Mouse (Mus musculus): ENCODE data around the gene Pak1ip1. TPM values are rescaled to one million over a fixed set of nuclear protein-coding genes. Genes with fewer than 3 reads are reported as not detected.
A peak's percentile ranks its signal among the peaks of the same experiment; 100 is the strongest.

Pak1ip1 gene
- 5.2 and 6.2 TPM in 2 replicates for polyA plus RNA-seq (2012)

DNA sequence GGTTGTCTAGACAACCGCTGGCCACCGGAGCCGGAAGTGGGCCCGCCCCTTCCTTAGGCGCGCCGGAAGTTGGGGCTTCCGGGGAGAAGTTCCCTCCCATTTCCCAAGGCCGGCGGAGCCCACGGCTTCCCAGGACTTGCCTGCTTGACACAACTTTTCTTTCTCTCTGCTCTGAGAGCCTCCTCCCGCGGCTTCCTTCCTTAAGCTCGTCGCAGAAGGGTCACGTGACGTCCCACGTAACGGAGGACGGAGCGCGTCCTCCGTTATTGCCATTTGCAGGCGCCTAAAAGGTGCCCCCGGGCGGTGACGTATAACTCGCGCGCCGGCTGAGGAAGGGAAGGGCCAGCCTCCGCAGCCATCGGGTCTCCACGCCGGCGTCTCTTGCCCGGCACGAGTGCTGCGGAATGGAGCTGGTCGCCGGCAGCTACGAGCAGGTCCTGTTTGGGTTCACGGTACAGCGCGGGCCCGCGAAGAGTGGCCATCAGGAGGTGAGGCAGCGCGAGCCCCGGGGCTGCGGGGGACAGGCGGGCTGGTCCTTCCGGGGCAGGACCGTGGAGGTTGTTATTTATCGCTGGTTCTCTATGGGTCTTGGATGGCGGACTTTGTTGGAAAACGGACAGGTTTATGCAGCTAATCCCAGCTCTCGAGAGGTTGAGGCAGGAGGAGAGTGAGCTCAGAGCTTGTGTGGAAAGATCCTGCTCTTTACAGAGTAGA lies at the start of gene Pak1ip1:
Pak1ip1 (plus strand) TSS at position 98 of the 714 bp plus-strand sequence.
- no peaks in the 10 kb centered on the region for H3K9me3 ChIP-seq (ENCODE audit: control insufficient read depth, low read length)
- peaks cover 39% of the 10 kb centered on the region for H3K36me3 ChIP-seq (ENCODE audit: control insufficient read depth)
- H3K27me3 ChIP-seq (ENCODE audit: control insufficient read depth): no peaks in the 10 kb centered on the region
- peak within 1 kb of the TSS; percentile 100 for H3K4me3 ChIP-seq (replicated peaks)
- no peak for TF ChIP-seq GATA1 (IDR thresholded peaks at IDR 0.05; ENCODE audit: low read length)
- no peak for TF ChIP-seq TAL1 (IDR thresholded peaks at IDR 0.05; ENCODE audit: low read length)
- peaks cover 51% of the 10 kb centered on the region for H3K4me1 ChIP-seq (ENCODE audit: control insufficient read depth)

DNA sequence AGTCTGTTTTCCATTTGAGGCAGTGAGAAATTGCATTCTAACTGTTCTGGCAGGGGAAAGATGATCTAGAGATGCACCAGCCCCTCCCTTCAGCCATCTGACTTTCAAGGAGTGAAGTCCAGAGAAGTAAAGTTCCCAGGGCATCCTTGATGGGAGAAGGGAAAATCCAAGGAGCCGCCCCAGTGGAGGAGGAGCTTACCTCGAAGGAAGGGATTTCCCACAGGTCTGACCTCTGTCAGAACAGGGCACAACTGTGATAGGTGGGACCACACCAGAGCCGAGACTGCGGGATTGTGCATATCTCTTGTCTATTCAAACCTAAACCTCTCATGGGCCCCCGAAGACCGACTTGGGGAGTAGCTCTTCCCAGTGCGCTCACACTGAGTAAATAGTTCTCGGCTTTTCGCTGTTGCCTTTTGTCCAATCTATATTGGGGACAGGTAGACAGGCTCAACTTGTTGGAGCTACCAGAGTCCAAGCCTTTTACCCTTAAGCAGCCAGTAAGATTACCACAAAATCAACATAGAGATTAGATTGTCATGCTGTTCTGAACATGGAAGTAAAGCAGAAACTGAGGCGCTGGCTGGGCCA lies 49.3 kb upstream of the Pak1ip1 start:
- no peak for TF ChIP-seq TAL1 (IDR thresholded peaks at IDR 0.05; ENCODE audit: low read length)
- TF ChIP-seq GATA1 (IDR thresholded peaks at IDR 0.05; ENCODE audit: low read length): no peak
- H3K4me3 ChIP-seq (replicated peaks): no peak overlapping the region
- H3K4me1 ChIP-seq (ENCODE audit: control insufficient read depth): peaks cover 5% of the 10 kb centered on the region
- no peaks in the 10 kb centered on the region for H3K36me3 ChIP-seq (ENCODE audit: control insufficient read depth)
- H3K27me3 ChIP-seq (ENCODE audit: control insufficient read depth): no peaks in the 10 kb centered on the region
- no peaks in the 10 kb centered on the region for H3K9me3 ChIP-seq (ENCODE audit: control insufficient read depth, low read length)

DNA sequence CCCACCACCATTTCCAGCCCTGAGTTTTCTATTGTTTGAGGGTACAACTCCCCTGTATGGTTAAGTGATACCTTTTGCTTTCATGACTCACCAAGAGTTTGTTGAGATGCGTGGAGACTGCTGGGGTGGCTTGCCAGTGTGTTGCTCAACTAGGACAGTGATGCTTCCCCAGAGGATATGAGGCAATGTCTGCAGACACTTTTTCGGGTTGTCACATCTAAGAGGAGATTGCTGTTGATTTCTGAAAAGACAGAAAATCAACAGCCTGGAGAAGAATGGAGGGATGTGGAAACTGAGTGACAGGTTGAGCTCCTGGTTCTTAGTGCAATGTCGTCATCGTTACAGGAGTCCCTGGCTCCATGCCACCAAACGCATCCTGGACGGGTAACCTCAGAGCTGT lies 47.6 kb upstream of the Pak1ip1 start:
- no peaks in the 10 kb centered on the region for H3K27me3 ChIP-seq (ENCODE audit: control insufficient read depth)
- no peaks in the 10 kb centered on the region for H3K36me3 ChIP-seq (ENCODE audit: control insufficient read depth)
- H3K4me1 ChIP-seq (ENCODE audit: control insufficient read depth): no peaks in the 10 kb centered on the region
- H3K4me3 ChIP-seq (replicated peaks): no peak overlapping the region
- no peak for TF ChIP-seq TAL1 (IDR thresholded peaks at IDR 0.05; ENCODE audit: low read length)
- H3K9me3 ChIP-seq (ENCODE audit: control insufficient read depth, low read length): no peaks in the 10 kb centered on the region

DNA sequence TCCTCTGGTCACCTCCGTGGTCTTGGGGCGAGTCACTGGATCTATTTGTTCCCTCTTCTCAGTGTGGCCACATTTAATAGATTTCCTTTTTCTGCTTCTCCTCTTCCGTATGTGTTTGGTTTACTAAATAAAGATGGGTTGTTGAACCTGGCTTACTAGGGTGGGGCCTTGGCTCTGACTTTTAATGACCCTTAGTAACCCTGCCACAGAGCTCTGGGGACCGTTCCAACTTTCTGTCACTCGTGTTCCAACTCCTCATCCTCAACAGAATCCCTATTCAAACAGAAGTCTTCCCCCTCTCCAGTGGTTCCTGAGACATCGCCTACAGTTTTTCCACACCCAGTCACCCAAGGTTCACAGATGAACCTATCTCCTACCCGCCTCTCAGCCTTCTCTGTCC lies 45.0 kb upstream of the Pak1ip1 start:
- Histone ChIP-seq H3K4me1 (ENCODE audit: control insufficient read depth) (no peaks in the 10 kb centered on the region), H3K36me3 (ENCODE audit: control insufficient read depth) (no peaks in the 10 kb centered on the region), H3K9me3 (ENCODE audit: control insufficient read depth, low read length) (no peaks in the 10 kb centered on the region), H3K4me3 (replicated peaks) (no peak overlapping the region), H3K27me3 (ENCODE audit: control insufficient read depth) (no peaks in the 10 kb centered on the region; the same call in 1 of the 2 replicates)
- no peak for TF ChIP-seq TAL1 (IDR thresholded peaks at IDR 0.05; ENCODE audit: low read length)
- TF ChIP-seq GATA1 (IDR thresholded peaks at IDR 0.05; ENCODE audit: low read length): no peak

DNA sequence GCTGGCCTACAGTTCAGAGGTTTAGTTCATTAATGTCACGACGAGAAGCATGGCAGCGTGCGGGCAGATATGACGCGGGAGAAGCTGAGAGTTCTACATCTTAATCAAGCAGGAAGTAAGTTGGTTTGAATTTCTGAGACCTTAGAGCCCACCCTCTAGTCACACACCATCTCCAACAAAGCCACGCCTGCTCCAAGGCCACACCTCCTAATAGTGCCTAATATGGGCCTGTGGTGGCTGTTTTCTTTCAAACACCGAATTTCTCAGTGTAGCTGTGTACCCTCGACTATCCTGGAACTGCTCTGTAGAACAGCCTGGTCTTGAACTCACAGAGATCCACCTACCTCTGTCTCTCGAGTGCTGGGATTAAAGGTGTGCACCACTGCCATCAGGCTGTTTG lies 33.2 kb upstream of the Pak1ip1 start:
- no peaks in the 10 kb centered on the region for H3K36me3 ChIP-seq (ENCODE audit: control insufficient read depth)
- H3K4me3 ChIP-seq (replicated peaks): no peak overlapping the region
- H3K27me3 ChIP-seq (ENCODE audit: control insufficient read depth): no peaks in the 10 kb centered on the region
- no peaks in the 10 kb centered on the region for H3K9me3 ChIP-seq (ENCODE audit: control insufficient read depth, low read length)
- no peaks in the 10 kb centered on the region for H3K4me1 ChIP-seq (ENCODE audit: control insufficient read depth)
- TF ChIP-seq TAL1 (IDR thresholded peaks at IDR 0.05; ENCODE audit: low read length) (no peak), GATA1 (IDR thresholded peaks at IDR 0.05; ENCODE audit: low read length) (no peak)

DNA sequence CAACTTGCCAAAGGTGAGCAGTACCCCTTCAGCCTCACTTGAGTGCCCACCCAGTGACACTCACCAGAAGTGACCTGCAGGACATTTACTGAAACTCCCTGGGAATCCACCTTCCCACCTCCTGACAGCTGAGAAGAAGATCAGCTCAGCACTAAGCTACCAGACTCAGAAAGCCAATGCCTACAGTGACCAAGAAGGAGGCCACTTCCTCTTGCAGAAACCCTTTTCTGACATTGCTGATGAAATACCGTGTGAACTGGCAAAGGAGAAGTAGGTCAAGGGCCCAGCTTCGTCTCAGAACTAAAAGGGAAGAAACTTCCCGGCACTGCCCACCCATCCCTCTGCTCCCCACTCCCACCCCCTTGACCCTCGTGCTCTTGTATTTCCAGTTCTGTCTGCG lies 32.3 kb upstream of the Pak1ip1 start:
- no peaks in the 10 kb centered on the region for H3K36me3 ChIP-seq (ENCODE audit: control insufficient read depth)
- TF ChIP-seq GATA1 (IDR thresholded peaks at IDR 0.05; ENCODE audit: low read length): no peak
- no peak for TF ChIP-seq TAL1 (IDR thresholded peaks at IDR 0.05; ENCODE audit: low read length)
- H3K27me3 ChIP-seq (ENCODE audit: control insufficient read depth): no peaks in the 10 kb centered on the region
- H3K9me3 ChIP-seq (ENCODE audit: control insufficient read depth, low read length): no peaks in the 10 kb centered on the region
- no peaks in the 10 kb centered on the region for H3K4me1 ChIP-seq (ENCODE audit: control insufficient read depth)
- no peak overlapping the region for H3K4me3 ChIP-seq (replicated peaks)

DNA sequence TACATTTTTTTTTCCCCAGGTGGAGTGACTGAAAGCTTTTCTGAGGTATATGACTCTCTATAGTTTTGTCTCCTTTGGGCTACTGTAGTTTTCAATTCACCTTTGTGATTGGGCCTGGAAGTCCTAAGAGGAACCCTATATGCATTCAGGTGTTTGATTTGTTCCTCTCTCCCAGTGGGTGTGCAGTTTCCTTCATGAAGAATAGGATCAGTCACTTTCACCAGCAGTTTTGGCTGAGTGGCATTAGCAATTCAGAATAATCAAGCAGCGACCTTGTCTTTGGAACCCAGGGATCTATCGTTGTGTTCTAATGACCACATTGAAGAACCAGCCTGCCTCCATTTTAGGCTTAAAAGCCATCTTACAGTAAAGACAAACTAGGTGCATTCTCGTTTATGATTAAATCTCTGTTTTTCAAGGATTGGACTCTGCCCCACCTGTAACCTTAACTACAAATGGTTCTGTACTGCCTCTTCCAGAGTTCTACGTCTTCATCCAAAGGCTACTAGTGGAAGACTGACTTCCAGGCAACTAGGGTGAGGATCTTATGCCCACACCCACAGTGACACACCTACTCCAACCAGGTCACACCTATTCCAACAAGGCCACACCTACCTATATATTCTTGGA lies 30.9 kb upstream of the Pak1ip1 start:
- H3K9me3 ChIP-seq (ENCODE audit: control insufficient read depth, low read length): no peaks in the 10 kb centered on the region

DNA sequence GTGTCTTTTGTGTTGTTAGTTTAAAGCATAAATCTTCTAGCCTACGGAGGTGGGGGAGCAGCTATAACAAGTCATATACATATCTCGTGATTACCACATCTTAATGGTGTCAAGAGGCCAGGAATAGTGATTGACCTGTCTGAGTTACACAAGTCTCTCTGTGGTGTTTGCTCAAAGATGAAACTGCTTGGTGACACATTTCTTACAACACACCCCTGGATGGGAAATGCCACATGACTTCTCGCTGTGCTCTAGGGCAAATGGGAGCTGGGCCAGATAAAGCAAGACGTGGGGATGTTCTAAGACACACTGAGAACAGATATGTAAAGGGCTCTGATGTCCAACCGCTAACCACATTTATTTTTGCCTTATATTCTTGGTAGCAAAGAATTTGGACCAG lies 29.6 kb upstream of the Pak1ip1 start:
- TF ChIP-seq GATA1 (IDR thresholded peaks at IDR 0.05; ENCODE audit: low read length) (no peak), TAL1 (IDR thresholded peaks at IDR 0.05; ENCODE audit: low read length) (no peak)
- H3K4me1 ChIP-seq (ENCODE audit: control insufficient read depth): no peaks in the 10 kb centered on the region
- H3K4me3 ChIP-seq (replicated peaks): no peak overlapping the region
- no peaks in the 10 kb centered on the region for H3K36me3 ChIP-seq (ENCODE audit: control insufficient read depth)
- no peaks in the 10 kb centered on the region for H3K9me3 ChIP-seq (ENCODE audit: control insufficient read depth, low read length)
- H3K27me3 ChIP-seq (ENCODE audit: control insufficient read depth): no peaks in the 10 kb centered on the region

More for the DNA sequence above, 30.9 kb upstream of the Pak1ip1 start:
- no peaks in the 10 kb centered on the region for H3K27me3 ChIP-seq (ENCODE audit: control insufficient read depth)
- no peaks in the 10 kb centered on the region for H3K4me1 ChIP-seq (ENCODE audit: control insufficient read depth)
- no peaks in the 10 kb centered on the region for H3K36me3 ChIP-seq (ENCODE audit: control insufficient read depth)
- TF ChIP-seq GATA1 (IDR thresholded peaks at IDR 0.05; ENCODE audit: low read length) (no peak), TAL1 (IDR thresholded peaks at IDR 0.05; ENCODE audit: low read length) (no peak)
- H3K4me3 ChIP-seq (replicated peaks): no peak overlapping the region

DNA sequence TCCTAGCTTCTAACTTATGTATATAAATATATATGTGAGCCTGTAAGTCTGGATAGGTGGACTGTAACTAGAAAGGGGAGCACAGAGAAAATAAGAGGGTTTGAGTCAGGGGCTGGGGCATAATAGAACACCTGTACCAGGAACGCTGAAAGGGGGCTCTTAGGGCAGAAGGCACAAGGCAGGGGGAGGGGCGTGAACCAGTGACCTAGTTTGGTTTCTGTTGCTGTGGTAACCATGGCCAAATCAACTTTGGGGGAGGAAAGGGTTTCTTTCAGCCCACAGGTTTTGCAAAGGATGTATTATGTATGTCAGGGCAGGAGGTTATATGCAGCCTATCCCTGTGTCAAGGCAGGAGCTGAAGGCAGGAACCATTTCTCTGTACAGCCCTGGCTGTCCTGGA lies 29.0 kb upstream of the Pak1ip1 start:
- no peaks in the 10 kb centered on the region for H3K4me1 ChIP-seq (ENCODE audit: control insufficient read depth)
- no peaks in the 10 kb centered on the region for H3K36me3 ChIP-seq (ENCODE audit: control insufficient read depth)
- no peaks in the 10 kb centered on the region for H3K9me3 ChIP-seq (ENCODE audit: control insufficient read depth, low read length)
- TF ChIP-seq TAL1 (IDR thresholded peaks at IDR 0.05; ENCODE audit: low read length) (no peak), GATA1 (IDR thresholded peaks at IDR 0.05; ENCODE audit: low read length) (no peak)
- no peak overlapping the region for H3K4me3 ChIP-seq (replicated peaks)
- H3K27me3 ChIP-seq (ENCODE audit: control insufficient read depth): no peaks in the 10 kb centered on the region

Measured in erythroblast, embryonic 14.5 days (primary cell).